Mouse (Mus musculus) C2C12 (cell line): ENCODE results near the gene Tdg.

Source experiments
- CEBPB ChIP-seq: IDR thresholded peaks from one replicate; pipeline ENCODE4 v1.6.1; 2011; ENCODE audit warnings: low read depth, mild to moderate bottlenecking, control low read depth, moderate library complexity
- CTCF ChIP-seq: IDR thresholded peaks from one replicate; pipeline ENCODE4 v1.5.1; 2011; ENCODE audit not compliant: control insufficient read depth, insufficient read depth, insufficient read length
- MAX ChIP-seq: IDR thresholded peaks from one replicate; pipeline ENCODE4 v1.6.1; 2011; ENCODE audit warnings: mild to moderate bottlenecking, control low read depth
- MYOG ChIP-seq: IDR thresholded peaks from one replicate; pipeline ENCODE4 v1.6.1; 2011; ENCODE audit not compliant: control insufficient read depth, insufficient read length; ENCODE audit errors: extremely low read depth
- USF1 ChIP-seq: IDR thresholded peaks from one replicate; pipeline ENCODE4 v1.6.1; 2011; ENCODE audit warnings: low read depth, mild to moderate bottlenecking, control low read depth, moderate library complexity

DNA sequence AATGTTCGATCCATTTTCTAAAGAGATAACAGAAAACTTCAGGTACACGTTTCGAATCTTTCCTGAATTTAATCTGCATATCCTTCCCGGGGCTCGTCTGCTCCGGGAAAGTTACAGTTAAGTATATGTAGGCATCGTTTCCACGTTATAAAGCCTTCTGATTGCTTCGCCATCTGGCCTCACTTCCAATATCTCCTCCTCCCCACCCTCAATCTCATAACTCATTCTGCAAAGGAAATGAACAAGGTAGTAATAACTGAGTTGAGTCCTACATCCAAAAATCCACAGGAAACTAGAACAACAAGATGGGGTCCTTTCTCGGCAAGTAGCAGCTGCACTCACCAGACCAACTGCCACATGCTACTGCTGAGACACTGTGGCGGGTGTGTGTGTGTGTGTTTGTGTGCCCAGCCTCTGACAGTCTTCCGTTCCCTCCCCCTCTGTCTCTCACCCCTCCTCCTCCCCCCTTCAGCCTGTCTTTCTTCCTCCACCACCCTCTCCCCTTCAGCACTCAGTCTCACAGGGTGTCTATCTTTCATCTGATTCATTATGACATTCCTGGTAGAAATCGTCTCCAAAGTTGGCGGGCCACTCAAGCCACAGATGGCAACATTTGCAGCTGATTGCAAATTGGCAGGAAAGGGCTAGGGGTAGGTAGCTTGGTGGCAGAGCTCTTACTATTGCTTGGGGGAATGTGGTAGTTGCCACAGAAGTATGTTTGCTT lies 32.8 kb downstream of the Tdg start:
- TF ChIP-seq CTCF (no peak), USF1 (no peak), MYOG (no peak), CEBPB (no peak), MAX (no peak)
